Mouse (Mus musculus) liver, embryonic 15.5 days (tissue): ENCODE measurements around the gene Ccdc34. TPM values are rescaled to one million over a fixed set of nuclear protein-coding genes. Genes with fewer than 3 reads are reported as not detected.
"Not testable (repeated sequence)": the region's sequence is repeated elsewhere in the genome, so short reads cannot be mapped to it uniquely, and the experiment has no call there.

Experiments used
- ATAC-seq: fragments of 200-750 bp; cut with Nextera tagmentation; 2 replicates; pipeline ENCODE4 v1.8.0; 2017; ENCODE audit warnings: moderate number of reproducible peaks, mild to moderate bottlenecking, moderate library complexity; ENCODE audit not compliant: insufficient read depth
- H3K27ac ChIP-seq: fragments of 300-500 bp; sonication (generic); replicated peaks from 2 replicates; pipeline ENCODE4 v1.5.1; 2015; ENCODE audit warnings: mild to moderate bottlenecking, inconsistent platforms
- H3K27me3 ChIP-seq: fragments of 300-500 bp; sonication (generic); 2 replicates; pipeline ENCODE4 v1.6.1; 2015; ENCODE audit warnings: mild to moderate bottlenecking, inconsistent platforms
- H3K36me3 ChIP-seq: fragments of 300-500 bp; sonication (generic); replicated peaks from 2 replicates; pipeline ENCODE4 v1.6.1; 2015; ENCODE audit warnings: moderate library complexity, mild to moderate bottlenecking, inconsistent platforms
- H3K4me1 ChIP-seq: fragments of 300-500 bp; sonication (generic); replicated peaks from 2 replicates; pipeline ENCODE4 v1.6.1; 2015; ENCODE audit warnings: inconsistent platforms
- H3K4me2 ChIP-seq: fragments of 300-500 bp; sonication (generic); 2 replicates; pipeline ENCODE4 v1.6.1; 2015; ENCODE audit warnings: moderate library complexity, mild to moderate bottlenecking, inconsistent platforms
- H3K4me3 ChIP-seq: fragments of 300-500 bp; sonication (generic); replicated peaks from 2 replicates; pipeline ENCODE4 v1.5.1; 2015; ENCODE audit warnings: mild to moderate bottlenecking, inconsistent platforms
- H3K9ac ChIP-seq: fragments of 300-500 bp; sonication (generic); 2 replicates; pipeline ENCODE4 v1.6.1; 2015; ENCODE audit warnings: moderate library complexity, mild to moderate bottlenecking, inconsistent platforms
- H3K9me3 ChIP-seq: fragments of 300-500 bp; sonication (generic); replicated peaks from 2 replicates; pipeline ENCODE4 v1.6.1; 2016; ENCODE audit warnings: inconsistent platforms
- WGBS: fragments of 180-500 bp; shearing (Covaris S2); methylation state at CpG from one replicate; pipeline ENCODE4 v1.1.7; 2015; ENCODE audit warnings: mixed read lengths; ENCODE audit not compliant: insufficient replicate concordance; 5-methylcytosine and 5-hydroxymethylcytosine counted together
- polyA plus RNA-seq: library from polyadenylated mRNA; unstranded; fragments of >200 nt; fragmentation: Nextera tagmentation; extraction: Ambion mirVana; gene quantifications from 2 replicates; pipeline ENCODE4 v1.2.1, GENCODE M21; 2015

The Ccdc34 gene
- polyA plus RNA-seq, 1 experiment from 2014 or later = 19.4 TPM

DNA sequence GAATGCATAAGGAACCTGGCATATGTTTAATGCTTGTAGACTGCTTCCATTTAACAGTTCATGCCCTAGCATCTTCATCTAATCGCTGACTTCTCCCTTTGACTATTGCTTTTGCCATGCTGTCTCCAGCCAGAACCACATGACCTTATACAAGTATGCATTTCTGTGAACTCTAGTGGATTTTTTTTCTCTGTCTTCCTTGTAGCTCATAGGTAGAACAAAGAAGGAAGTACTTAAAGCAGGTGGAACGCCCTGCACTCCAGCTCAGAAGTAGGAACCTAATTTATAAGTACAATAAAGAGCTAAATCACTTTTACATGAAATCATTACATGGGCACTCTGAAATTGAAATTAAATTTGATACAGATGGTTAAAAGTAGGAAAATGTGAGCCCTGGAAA lies 65.4 kb downstream of the Ccdc34 start:
- no peaks in the 10 kb centered on the region for H3K27me3 ChIP-seq
- no peak overlapping the region for H3K27ac ChIP-seq
- 56% methylated on average over 2 of the region's 2 CpGs for WGBS
- H3K4me1 ChIP-seq = no peaks in the 10 kb centered on the region
- H3K9ac ChIP-seq = no peak overlapping the region
- H3K4me3 ChIP-seq = no peak overlapping the region
- no peaks in the 10 kb centered on the region for H3K36me3 ChIP-seq
- no peaks in the 10 kb centered on the region for H3K9me3 ChIP-seq
- ATAC-seq = no peak
- H3K4me2 ChIP-seq = no peak overlapping the region

GRCm38 (mm10) chr2:110085701-110086143 lies 68.1 kb downstream of the Ccdc34 start:
- H3K4me3 ChIP-seq = no peak overlapping the region
- no peaks in the 10 kb centered on the region for H3K9me3 ChIP-seq
- H3K27ac ChIP-seq = no peak overlapping the region
- WGBS = 62% methylated on average over 3 of the region's 3 CpGs
- no peaks in the 10 kb centered on the region for H3K36me3 ChIP-seq
- no peak for ATAC-seq
- no peak overlapping the region for H3K4me2 ChIP-seq
- no peaks in the 10 kb centered on the region for H3K4me1 ChIP-seq
- no peak overlapping the region for H3K9ac ChIP-seq
- H3K27me3 ChIP-seq = no peaks in the 10 kb centered on the region

- ATAC-seq = no peak
- H3K4me3 ChIP-seq = no peak overlapping the region
- no peaks in the 10 kb centered on the region for H3K36me3 ChIP-seq
- no peak overlapping the region for H3K4me2 ChIP-seq
- H3K9ac ChIP-seq = no peak overlapping the region
- H3K27ac ChIP-seq = no peak overlapping the region
- no peaks in the 10 kb centered on the region for H3K4me1 ChIP-seq
- no peaks in the 10 kb centered on the region for H3K9me3 ChIP-seq
- WGBS = 64% methylated on average over 3 of the region's 3 CpGs
- H3K27me3 ChIP-seq = no peaks in the 10 kb centered on the region
Measured at GRCm38 (mm10) chr2:110114133-110114532, 96.5 kb downstream of the Ccdc34 start.

DNA sequence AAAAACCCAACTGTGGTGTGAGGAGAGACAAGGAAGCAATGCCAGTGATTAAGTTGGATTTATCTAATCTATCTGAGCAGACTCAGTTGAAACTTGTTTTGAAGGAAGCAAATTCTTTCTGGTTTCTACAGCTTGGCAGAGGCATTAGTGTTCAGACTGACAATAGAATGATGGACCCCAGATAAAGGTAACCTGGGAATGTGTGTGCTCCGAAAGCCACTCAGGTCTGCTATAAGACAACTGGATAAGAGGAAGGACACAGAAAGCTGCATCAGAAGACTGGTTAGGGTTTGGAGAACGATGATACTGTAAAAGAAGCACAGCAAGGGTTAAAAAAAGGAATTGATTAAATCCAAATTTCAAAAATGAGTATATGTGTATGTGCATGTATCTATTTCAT lies 111.8 kb downstream of the Ccdc34 start:
- Histone ChIP-seq H3K36me3 (no peaks in the 10 kb centered on the region), H3K4me1 (no peaks in the 10 kb centered on the region), H3K4me2 (no peak overlapping the region), H3K9me3 (no peaks in the 10 kb centered on the region), H3K9ac (no peak overlapping the region), H3K27ac (no peak overlapping the region), H3K27me3 (no peaks in the 10 kb centered on the region), H3K4me3 (no peak overlapping the region)
- ATAC-seq = no peak
- WGBS = 62% methylated on average over 2 of the region's 2 CpGs

GRCm38 (mm10) chr2:110131573-110131972 lies 114.0 kb downstream of the Ccdc34 start:
- Histone ChIP-seq H3K9ac (no peak overlapping the region), H3K4me2 (no peak overlapping the region), H3K36me3 (no peaks in the 10 kb centered on the region), H3K27ac (no peak overlapping the region), H3K9me3 (no peaks in the 10 kb centered on the region), H3K4me3 (no peak overlapping the region), H3K4me1 (no peaks in the 10 kb centered on the region), H3K27me3 (no peaks in the 10 kb centered on the region)
- no peak for ATAC-seq
- WGBS = 16% methylated on average over 2 of the region's 2 CpGs

- WGBS = 38% methylated on average over 3 of the region's 3 CpGs
- no peaks in the 10 kb centered on the region for H3K27me3 ChIP-seq
- ATAC-seq = no peak
Measured at GRCm38 (mm10) chr2:110133356-110134115, 115.9 kb downstream of the Ccdc34 start.

DNA sequence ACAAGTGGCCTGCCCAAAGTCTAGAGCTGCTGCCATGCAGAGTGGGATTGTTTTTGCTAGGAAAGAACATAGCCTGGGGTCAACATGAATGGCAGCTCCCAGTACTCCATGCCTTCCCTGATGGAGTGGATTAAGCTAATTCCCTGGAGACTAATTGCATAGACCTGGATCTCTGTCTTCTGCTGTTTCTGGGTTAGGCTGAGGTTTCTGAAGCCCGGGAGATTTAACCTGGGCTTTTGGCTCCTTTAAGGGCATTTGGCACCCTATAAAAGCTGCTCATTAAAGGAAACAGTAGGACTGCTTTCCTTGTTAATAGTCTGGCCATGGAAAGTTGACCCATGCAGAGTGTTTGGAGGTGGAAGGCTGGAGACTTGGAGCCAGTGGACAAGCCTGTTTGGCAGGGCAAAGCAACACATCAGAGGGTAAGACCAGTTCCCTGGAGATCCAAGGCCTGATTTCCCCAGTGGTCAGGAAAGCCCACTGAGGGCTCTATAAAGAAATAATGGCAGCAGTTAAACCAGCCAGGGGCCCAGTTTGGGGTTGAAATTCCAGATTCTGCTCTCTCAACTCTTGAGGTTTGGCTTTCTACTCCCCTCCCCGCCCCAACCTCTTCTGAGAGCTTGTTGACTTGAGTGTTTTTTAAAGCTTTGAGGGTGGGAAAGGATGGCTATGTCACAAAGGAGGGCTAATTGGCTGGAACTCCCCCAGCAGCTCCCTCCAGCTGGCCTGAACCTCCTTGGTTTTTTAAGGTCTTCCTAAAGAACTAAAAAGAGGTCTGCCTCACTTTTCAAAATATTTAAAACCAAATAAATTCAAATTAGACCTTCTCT lies 117.4 kb downstream of the Ccdc34 start:
- no peak overlapping the region for H3K9ac ChIP-seq
- no peaks in the 10 kb centered on the region for H3K27me3 ChIP-seq
- 18% methylated on average over 2 of the region's 2 CpGs for WGBS
- H3K27ac ChIP-seq = no peak overlapping the region
- no peaks in the 10 kb centered on the region for H3K9me3 ChIP-seq
- no peaks in the 10 kb centered on the region for H3K36me3 ChIP-seq
- H3K4me2 ChIP-seq = no peak overlapping the region
- H3K4me3 ChIP-seq = no peak overlapping the region
- ATAC-seq = no peak
- no peaks in the 10 kb centered on the region for H3K4me1 ChIP-seq

More at GRCm38 (mm10) chr2:110133356-110134115, 115.9 kb downstream of the Ccdc34 start:
- Histone ChIP-seq H3K27ac (no peak overlapping the region), H3K4me1 (no peaks in the 10 kb centered on the region), H3K4me2 (no peak overlapping the region), H3K4me3 (no peak overlapping the region), H3K9me3 (no peaks in the 10 kb centered on the region), H3K36me3 (no peaks in the 10 kb centered on the region), H3K9ac (no peak overlapping the region)

DNA sequence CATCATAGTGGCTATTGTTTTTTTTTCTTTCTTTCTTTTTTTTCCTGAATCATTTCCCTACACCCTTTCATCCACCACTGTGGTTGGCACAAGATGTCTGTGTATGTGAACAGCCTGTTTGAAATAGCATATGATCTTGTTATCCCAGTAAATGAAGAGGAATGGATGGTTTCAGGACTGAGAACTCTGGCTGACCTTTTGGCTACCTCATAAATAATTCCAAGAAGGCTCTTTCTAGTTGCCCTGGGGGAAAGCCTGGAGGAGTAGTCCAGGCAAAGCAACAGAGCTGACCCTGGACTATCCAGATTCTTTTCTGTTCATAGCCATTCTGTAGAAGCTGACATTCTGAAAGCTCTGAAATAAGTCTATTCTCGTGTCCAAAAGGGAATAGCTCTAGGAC lies 119.7 kb downstream of the Ccdc34 start:
- H3K36me3 ChIP-seq = no peaks in the 10 kb centered on the region
- no peak for ATAC-seq
- H3K9ac ChIP-seq = no peak overlapping the region

GRCm38 (mm10) chr2:110138096-110138495 lies 120.5 kb downstream of the Ccdc34 start:
- Histone ChIP-seq H3K4me2 (no peak overlapping the region), H3K9ac (no peak overlapping the region), H3K36me3 (no peaks in the 10 kb centered on the region), H3K27me3 (no peaks in the 10 kb centered on the region), H3K27ac (no peak overlapping the region), H3K9me3 (no peaks in the 10 kb centered on the region), H3K4me1 (no peaks in the 10 kb centered on the region), H3K4me3 (no peak overlapping the region)
- WGBS = 51% methylated on average over 1 of the region's 1 CpGs
- no peak for ATAC-seq

More for the DNA sequence above, 119.7 kb downstream of the Ccdc34 start:
- H3K4me3 ChIP-seq = no peak overlapping the region
- H3K27me3 ChIP-seq = no peaks in the 10 kb centered on the region
- H3K9me3 ChIP-seq = no peaks in the 10 kb centered on the region
- WGBS = 48% methylated on average over 1 of the region's 1 CpGs
- no peak overlapping the region for H3K27ac ChIP-seq
- H3K4me1 ChIP-seq = no peaks in the 10 kb centered on the region
- no peak overlapping the region for H3K4me2 ChIP-seq

- H3K4me1 ChIP-seq, H3K9ac ChIP-seq, H3K36me3 ChIP-seq, H3K4me2 ChIP-seq, ATAC-seq, H3K27ac ChIP-seq, H3K27me3 ChIP-seq, H3K4me3 ChIP-seq, H3K9me3 ChIP-seq: not testable (repeated sequence)
Measured at GRCm38 (mm10) chr2:110147980-110148379, 130.4 kb downstream of the Ccdc34 start.

GRCm38 (mm10) chr2:110149246-110149645 lies 131.6 kb downstream of the Ccdc34 start:
- H3K4me3 ChIP-seq = no peak overlapping the region
- no peak overlapping the region for H3K27ac ChIP-seq
- no peaks in the 10 kb centered on the region for H3K27me3 ChIP-seq
- H3K36me3 ChIP-seq = no peaks in the 10 kb centered on the region
- no peaks in the 10 kb centered on the region for H3K9me3 ChIP-seq
- no peak overlapping the region for H3K9ac ChIP-seq
- ATAC-seq = no peak
- no peak overlapping the region for H3K4me2 ChIP-seq
- no peaks in the 10 kb centered on the region for H3K4me1 ChIP-seq
